Mouse (Mus musculus) inflammation-experienced regulatory T-cells, adult 16 weeks (primary cell): ENCODE results near the gene Kcns3. TPM values are rescaled to one million over a fixed set of nuclear protein-coding genes. Genes with fewer than 3 reads are reported as not detected.

Experiments
- polyA plus RNA-seq: library from polyadenylated mRNA; unstranded; fragments of 100-300 nt; shearing (Covaris generic); gene quantifications from one replicate; pipeline ENCODE4 v1.2.1, GENCODE M21; 2017

Kcns3 gene
- polyA plus RNA-seq, result not detected

DNA sequence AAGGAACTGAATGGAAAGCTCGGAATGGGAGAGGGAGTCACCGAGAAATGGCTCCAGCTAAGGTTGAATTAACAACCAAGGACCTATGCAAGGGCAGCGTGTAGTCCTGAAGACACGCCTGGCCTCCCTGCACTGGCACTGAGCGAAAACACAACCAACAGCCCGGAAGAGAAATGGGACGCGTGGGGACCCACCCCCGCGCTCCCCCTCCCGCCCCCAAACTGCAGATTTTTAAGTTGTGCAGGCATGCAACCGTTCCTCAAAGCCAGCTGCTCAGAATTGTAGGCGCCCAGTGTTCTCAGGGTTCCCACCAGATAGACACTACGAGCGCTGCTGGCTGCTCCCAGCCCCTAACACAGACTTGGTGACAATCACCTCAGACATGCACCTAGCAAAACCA is at the start of gene Kcns3:
TSS of gene Kcns3 (minus strand) at position 42 of the 400 bp plus-strand sequence.

Other genes starting within 250 kb of the Kcns3 start
- gene Msgn1, start 57.9 kb upstream of the Kcns3 start, polyA plus RNA-seq, result not detected
- 3.5 TPM for gene Gen1, start 114.7 kb upstream of the Kcns3 start, polyA plus RNA-seq
- 202 TPM for gene Smc6, start 114.8 kb upstream of the Kcns3 start, polyA plus RNA-seq